Mouse (Mus musculus): ENCODE results near the gene Hist2h4. TPM values are rescaled to one million over a fixed set of nuclear protein-coding genes. Genes with fewer than 3 reads are reported as not detected.
A peak's percentile ranks its signal among the peaks of the same experiment; 100 is the strongest.
"Not testable (repeated sequence)": the region's sequence is repeated elsewhere in the genome, so short reads cannot be mapped to it uniquely, and the experiment has no call there.

Gene Hist2h4
- total RNA-seq, 4 experiments from 2014 or later, result 27.4 to 37.9 (median 32.5) TPM

DNA sequence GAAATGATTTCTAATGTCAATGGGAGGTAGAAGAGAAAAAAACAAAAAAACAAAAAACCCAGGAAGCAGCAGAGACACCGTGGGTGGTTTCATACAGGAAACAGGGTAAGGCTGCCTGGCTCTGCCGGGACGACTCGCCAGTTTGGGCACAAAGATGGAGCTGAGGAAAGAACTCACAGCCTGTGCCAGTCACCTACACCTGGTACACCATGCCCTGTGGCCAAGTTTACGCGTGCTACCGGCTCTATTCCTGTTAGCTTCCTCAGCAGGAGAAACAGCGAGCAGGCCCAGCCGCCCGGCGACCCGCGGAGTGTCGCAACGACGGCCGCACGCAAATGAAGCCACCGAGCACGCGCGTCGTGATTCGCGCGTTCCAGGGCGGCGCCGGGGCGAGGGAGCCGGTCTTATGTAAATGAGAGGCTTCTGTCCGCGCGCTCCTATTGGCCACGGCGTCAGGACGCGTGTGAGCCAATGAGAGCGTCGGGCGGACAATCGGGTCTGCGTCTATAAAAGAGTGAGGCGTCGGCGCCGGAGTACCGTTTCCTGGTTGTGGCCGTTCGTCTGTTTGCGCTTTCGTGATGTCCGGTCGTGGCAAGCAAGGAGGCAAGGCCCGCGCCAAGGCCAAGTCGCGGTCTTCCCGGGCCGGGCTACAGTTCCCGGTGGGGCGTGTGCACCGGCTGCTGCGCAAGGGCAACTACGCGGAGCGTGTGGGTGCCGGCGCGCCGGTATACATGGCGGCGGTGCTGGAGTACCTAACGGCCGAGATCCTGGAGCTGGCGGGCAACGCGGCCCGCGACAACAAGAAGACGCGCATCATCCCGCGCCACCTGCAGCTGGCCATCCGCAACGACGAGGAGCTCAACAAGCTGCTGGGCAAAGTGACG, 17.9 kb downstream of the Hist2h4 start, which contains the start of gene Hist2h2aa1:
Gene Hist2h2aa1, plus strand, starts transcription at position 495 of the 884 bp plus-strand sequence.
- DNase-seq, result peak; percentile 87

DNA sequence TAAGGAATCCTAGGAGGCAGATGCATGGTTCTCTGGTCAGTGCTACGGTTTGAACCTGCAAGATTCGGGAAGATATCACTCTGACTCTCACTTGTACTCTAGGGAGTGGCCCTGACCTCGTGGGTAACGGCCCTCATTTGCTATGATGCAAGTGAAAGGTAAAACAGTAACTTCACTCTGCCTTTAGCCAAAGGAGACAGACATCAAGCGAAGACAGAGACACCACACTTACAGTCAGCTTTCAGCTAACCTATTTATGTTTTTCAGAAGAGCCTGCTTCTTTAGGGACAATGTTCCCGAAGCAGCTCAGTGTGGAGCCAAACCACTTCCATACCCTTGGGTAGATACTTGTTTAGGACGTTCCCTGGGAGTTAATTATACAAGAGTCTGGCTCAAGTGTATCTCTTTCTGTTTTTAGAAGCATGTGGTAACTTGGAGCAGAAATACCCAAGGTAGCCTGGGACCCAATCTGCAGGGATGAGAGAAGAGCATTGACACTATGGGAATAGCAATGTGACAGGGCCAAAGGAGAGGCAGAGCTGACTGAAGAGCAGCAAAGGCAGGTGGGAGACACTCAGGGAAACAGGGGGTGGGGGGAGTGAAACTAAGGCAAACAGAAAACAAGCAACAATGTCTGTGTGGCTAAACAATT, 19.1 kb downstream of the Hist2h4 start:
- no peak for DNase-seq

DNA sequence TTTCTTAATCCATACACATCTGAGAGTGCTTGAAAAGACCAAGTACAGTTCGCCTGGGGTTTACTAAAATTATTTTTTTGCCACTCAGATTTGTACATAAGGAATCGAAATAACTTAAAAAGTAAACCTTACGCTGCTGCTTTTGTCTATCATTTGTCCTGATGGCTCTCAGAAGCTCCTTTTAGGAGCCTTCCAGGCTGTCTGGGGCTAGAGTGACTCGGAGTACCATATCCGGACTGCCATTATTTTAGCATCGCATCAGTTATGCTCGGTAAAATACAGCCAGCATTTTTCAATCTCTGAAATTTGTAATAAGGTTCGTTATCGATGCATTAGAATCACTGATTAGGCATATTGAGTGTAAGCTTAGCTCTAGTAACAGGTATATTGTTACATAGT, 22.3 kb downstream of the Hist2h4 start:
- no peak for DNase-seq

DNA sequence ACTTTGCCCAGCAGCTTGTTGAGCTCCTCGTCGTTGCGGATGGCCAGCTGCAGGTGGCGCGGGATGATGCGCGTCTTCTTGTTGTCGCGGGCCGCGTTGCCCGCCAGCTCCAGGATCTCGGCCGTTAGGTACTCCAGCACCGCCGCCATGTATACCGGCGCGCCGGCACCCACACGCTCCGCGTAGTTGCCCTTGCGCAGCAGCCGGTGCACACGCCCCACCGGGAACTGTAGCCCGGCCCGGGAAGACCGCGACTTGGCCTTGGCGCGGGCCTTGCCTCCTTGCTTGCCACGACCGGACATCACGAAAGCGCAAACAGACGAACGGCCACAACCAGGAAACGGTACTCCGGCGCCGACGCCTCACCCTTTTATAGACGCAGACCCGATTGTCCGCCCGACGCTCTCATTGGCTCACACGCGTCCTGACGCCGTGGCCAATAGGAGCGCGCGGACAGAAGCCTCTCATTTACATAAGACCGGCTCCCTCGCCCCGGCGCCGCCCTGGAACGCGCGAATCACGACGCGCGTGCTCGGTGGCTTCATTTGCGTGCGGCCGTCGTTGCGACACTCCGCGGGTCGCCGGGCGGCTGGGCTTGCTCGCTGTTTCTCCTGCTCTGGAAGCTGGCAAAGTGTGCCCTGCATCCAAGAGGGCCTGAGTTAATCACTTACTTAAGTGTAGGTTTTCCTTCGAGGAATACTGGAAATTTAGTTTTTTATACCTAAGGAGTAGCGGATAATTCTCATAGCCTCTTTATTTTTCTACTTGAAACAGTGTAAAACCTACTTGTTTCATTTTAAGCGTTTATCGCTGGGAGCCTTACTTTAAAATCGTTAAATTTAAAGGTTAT, 22.9 kb downstream of the Hist2h4 start, which contains the start of gene Hist2h2aa2:
Gene Hist2h2aa2, minus strand, starts transcription at position 328 of the 850 bp plus-strand sequence.
- DNase-seq, result peak; percentile 97

DNA sequence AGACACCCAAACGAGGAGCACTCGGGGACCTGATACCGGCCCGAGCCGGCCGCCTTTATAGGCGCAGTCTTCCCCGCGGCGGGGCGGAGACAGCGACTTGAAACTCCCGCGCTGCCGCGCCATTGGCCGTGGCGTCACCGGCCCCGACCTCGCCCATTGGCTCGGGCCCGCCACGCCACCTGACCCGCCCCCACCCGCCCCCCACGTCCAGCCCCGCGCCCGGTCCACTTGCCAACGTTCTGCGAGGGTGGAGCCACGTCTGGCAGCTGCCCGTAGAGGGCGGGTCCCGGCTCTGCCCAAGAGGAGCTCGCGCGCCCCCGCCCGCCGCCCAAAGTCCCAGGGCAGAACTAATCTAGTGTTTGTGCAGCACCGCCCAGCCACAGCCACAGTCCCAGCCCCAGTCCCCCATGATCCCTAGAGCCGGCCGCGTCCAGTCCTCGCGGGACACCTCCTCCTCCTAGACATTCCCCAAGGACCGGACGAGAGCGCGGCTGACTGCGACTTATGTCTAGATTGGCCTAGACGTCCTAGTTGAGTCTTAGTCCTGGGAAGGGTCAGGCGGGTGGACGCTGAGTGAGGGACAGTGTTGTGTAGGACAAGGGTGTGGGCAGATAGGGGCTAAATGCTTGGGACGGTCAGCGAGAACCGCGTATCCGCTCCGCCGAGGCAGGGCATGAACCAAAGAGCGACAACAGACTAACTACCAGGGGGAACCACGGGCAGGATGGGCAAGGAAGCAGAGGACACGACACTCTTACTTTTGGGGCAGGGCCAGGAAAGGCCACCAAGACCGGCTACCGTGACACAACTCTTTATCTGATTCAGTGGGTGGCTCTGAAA, 23.9 kb downstream of the Hist2h4 start, which contains the start of gene Hist2h3c2:
Gene Hist2h3c2, minus strand, starts transcription at position 174 of the 840 bp plus-strand sequence.
- DNase-seq, result not testable (repeated sequence)

DNA sequence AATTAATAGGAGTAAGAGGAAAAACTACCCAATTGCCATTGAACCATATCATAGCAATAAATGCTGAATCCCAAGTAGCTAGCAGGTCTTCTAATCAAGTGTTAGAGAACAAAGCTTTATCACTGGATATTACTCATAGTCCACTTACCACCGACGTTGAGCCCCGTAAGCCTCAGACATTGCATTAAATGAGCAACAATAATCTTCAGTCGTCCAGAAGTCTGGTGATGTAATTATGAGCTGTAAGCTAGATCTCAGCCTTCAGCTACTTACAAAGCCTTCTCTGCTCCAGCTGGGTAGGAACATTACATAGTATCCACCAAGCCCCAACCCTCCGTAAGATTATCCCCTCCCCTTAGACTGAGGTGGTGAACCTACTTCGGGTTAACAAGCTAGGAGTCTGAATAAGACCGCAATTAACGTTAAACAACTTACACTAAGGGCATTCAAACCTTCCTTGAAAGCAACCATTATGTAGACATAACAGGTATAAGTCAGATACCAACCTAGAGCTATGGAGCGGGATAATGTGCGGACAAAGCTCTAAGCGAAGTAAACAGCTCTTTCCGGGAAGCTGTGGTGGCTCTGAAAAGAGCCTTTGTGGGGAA, 25.1 kb downstream of the Hist2h4 start:
- DNase-seq, result no peak

DNA sequence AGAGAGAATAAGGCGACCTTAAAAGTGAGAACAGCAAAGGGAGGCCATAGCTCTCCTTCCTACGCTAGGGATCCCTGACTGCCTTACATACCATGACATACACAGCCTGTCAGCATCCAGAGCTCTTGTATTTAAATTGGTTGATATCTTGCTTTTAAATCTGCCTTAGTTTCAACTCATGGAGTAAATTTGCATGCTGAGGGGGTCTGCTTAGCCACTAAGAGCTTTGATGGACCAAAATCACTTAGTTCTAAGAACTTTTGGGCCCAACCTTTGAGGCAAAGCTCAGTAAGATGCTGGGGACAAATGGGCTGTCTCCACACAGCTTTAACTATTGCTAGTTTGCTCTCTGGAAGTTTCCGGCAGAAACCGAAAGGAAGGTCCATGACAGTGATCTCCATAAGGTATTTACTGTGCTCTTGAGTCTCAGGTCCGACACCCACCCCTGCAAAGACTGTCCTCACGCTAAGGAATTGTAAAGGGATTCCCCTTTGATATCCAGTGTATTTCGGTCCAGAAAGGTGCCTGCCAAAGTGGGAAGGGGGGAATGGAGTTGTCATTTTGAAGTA, 25.7 kb downstream of the Hist2h4 start:
- no peak for DNase-seq

DNA sequence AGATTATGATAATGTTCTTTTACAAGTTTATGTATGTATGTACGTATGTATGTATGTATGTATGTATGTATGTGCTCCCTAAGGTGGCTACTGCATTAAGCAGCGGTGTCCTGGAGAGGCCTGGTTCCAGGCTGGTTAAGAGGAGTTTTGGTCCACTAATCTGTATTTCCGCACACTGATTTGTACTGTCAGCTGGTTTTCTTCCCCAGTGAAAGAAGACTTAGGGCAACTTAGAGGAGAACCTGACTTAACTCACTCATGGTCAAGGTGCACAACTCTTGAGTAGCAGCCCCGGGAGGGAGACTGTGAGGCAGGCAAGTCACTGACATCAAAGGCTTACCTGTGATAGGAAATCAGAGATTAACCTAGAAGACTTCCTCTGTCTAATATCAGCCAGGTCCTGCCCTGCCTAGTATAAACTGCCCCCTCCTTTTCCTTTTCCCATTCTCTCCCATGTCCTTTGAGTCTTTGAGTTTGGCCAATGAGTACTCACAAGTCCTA, 26.2 kb downstream of the Hist2h4 start:
- no peak for DNase-seq

DNA sequence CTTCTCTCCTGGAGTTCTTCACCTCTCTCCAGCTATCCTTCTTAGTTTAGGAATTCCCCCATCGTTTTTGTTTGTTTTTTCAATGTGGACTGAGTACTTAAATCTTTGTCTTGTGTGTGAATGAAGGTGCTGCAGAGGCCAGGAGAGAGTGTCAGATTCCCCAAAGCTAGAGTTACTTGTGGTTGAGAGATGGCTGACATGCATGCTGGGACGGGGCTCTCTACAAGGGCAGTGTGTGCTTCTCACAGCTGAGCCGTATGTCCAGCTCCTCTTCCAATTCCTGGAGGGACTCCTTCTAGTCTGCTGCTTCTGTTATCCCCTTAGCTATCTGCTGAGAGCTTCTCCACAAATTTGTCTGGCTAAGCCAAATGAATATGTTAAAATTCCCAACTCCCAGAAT, 27.3 kb downstream of the Hist2h4 start:
- DNase-seq, result no peak

DNA sequence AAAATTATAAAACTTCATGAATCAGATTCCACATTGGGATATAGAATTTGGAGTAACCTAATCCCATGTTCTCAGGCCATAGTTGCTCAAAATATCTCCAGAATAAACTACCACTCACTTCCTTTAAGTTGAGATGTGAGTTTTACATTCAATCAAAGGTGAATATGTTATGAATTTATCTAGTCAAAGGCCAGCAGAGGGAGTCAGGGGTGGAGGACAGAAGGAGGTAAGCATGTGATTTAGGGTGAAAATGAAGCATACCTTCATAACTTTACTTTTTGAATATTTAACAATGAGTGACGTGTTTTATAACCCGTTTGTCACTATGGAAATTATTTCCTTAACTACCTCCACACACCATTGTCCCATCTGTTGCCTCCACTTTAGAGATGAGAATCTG, 28.2 kb downstream of the Hist2h4 start:
- no peak for DNase-seq

DNA sequence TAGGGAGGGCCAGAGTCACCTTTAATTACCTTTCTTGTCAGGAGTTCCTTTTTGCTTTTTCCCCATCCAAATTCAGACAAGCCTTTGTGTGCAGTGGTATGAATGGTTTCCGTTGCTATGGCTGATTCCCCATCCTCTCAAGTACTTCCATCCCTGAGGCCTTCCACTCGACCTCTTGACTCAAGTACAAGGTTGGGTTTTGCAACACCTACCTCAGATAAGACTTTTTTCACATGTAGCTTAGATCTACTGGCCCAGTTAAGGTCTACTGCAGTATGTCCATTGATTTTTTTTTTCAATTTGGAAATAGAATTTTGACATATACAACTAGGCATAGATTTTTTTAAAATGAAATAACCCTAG, 31.4 kb downstream of the Hist2h4 start:
- no peak for DNase-seq

DNA sequence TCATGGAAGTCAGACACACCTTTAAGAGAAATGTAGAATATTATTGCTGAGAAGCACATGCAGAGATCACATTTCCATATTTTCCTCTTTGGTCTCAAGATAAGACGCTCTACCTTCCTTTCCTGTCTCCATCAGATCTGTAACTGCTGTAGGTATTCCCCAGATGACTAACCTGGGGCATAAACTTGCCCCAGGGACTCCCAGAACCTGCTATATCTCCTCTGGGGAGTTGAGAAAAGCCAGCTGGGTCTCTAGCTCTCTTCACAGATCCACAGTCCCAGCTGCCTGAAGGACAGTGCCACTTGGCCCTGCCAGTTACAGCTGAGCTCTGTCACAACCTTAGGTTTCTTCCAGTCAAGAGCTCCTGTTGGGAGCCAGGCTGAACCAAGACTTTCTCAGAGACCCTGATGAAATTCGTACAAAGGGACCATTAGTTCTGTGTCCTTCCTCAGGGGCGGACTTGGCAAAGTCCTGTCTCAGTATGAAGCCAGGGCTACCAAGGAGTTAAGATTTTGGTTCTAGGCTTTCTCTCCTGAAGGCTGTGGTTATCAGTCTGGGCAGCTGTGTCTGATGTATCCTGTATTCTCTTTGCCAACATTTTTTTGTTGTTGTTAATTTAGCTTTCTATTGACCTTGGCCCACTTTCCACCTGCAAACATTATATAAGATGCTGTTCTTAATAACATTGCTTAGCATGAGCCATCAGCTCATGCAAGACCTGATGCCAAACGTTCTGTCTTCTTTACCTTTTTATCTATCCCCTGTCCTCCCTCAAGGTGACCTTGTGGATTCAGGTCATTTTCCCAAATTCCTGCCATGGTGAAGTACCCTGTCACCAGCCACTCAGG, 32.0 kb downstream of the Hist2h4 start:
- no peak for DNase-seq

DNA sequence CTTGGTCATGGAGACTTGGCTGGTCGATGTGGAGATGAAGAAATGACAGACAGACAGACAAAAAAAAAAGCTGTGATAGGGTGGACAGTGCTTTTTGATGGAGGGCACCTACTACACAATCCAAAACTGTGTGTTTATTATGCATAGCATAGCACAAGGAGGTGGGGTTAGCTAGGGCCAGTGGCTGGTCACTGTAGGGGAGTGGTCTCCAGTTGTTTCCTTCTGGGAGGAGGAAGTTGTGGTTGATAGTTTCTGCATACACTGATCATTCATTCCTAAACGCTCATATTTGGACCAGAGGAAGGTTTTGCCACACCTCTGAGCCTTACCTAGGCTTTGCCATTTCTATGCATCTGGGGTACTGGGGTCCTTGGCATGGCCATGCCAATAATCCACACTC, 32.7 kb downstream of the Hist2h4 start:
- DNase-seq, result no peak

DNA sequence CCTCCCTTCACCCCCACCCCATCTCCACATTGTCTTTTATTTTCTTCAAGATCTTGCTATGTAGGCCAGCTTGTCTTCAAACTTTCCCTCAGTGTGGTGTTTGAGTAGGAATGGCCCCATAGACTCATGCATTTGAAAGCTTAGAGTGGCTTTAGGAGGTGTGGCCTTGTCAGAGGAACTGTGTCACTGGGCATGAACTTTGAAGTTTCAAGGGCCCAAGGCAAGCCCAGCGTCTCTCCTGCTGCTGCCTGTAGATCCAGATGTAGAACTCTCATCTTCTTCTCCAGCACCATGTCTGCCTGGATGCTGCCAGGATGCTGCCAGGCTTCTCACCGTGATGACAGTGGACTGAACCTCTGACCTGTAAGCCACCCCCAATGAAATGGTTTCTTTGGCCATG, 34.3 kb downstream of the Hist2h4 start:
- DNase-seq, result no peak

DNA sequence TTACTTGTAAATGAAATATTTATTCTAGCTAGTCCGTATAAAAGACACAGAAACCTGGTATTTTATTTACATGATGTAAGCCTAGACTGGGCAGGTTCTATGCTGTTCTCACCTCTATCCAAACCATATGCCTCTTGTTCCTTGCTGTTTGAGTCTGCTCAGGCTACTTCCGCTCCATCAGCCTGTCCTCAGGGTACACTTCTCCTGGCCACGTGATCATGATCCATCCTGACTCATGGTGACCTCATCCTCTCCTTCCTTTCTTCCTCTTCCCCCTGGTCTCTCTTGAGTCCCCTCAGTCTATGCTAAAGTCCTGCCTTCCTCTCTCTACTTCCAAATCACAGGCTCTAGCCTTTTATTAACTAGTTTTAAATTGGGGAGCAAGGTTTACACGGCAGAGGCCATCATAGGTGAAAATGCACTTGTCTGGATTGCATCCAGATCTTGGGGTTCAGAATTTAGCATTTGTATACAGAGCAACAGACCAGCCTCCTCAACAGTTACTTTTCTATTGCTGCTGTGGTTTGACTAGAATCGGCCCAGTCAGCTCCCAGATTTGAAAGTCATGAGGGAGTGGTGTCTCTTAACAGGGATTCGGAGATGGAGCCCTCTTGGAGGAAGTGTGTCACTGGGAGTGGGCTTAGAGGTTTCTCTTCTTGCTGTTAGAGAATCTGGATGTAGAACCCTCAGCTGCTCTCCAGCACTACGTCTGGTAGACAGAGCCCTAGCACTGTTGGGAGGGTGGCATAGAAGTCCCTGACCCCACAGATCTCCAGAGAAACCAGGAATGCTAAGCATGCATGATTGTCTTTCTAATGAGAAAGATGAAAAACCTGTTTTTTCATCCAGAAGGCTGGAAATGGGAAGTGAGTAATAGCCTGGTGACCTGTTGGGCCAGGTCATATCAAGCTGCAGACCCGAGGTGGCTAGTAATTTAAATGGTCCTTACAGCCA, 36.1 kb downstream of the Hist2h4 start:
- DNase-seq, result no peak

DNA sequence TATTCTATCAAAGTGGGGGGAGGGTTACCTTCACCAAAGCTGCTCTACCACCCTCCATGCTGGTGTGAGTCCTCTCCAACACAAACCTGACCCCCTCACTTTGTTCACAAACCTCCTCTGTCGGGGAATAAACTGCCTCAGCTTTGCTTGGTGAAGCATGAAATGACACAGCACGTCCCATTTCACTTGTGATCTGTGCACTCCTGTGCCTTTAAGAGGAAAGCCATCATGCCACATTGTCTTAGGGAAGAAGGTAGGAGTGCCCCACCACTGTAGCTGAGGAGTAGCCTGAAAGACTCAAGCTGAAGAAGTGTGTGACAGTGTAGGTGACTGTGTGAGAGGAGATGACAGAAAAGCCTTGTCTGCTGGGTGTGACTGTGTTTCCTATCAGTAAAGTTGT, 37.7 kb downstream of the Hist2h4 start:
- DNase-seq, result no peak

DNA sequence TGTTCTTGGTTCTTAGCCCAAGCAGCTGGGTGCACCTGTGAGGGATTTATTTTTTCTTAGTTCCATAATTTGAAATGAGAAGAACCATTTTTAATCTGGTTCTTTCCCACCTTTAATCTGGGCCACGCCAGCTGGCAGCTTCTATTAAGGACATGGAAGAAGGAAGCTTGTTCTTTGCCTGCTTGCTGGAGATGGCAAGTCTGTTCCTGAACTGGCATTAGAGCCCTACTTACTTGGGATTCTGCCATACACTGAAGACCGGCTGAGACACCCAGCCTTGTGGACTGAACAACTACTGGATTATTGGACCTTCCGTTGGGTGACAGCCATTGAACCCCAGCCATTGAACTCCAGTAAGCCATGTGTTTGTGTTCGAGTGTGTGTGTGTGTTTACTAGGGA, 40.3 kb downstream of the Hist2h4 start:
- no peak for DNase-seq

DNA sequence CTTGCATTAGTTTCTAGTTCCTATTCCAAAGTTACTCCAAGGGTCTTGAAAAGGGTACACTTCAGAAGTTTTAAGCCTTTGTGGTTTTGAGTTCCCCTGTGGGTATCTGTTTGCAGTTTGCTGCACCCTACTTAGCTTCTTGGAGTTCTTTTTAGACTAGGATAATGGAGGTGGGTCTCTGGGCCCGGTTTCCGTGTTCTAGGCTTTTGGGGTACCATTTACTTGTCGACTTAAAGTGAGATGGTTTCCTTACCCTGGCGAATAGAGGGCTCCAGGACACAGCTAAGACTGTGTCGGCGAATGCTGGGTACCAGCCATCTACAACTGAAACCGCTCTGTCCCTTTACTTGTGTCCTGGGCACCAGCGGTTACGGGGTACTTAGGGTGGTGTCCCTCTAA, 41.5 kb downstream of the Hist2h4 start:
- DNase-seq, result no peak

Measured in adrenal gland, adult 8-10 months (tissue).